Mouse (Mus musculus) embryo, embryonic 11 days (tissue): ENCODE results near the gene Gm572.

Experiments used
- DNase-seq: peaks from one replicate; pipeline ENCODE4 v3.0.0-alpha.2; 2015

Gene Gm572

DNA sequence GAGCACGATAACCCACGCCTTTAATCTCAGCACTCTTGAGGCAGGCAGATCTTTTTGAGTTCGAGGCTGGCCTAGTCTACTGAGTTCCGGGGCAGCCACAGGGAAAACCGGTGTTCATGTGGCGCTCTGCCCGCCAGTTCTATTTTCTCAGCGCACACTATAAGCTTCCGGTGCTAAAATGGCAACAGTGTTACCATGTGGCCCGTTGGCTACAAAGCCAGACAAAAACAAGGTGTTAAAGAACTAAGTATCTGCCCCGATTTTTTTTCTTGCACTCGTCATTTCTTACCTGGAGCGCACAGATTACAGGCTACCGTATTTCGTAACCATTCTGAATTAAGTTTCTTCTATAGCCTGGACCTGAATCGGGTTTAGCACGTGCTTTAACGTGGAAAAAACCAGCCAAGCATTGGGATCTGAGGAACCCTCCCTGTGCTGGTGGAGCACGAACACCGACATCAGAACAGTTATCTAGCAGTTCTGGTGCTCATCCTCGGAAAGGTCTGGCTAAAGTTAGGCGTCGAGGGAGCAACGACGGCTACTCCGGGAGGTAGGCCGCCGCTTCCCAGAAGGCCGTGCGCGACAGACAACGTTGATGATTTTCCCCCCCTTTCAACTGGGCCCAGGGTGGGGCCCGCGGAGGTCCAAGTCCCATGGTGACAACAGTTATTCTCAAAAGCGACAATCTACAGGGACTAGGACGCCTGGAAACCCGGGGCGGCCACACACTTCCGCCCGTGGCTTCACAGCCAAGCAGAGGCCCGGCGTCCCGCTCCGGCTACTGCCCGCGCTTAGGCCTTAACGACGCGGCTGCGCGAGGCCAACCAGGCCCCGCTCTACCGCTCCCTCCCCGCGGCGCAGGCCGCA, 17.1 kb upstream of the Gm572 start:
- peak; percentile 76 for DNase-seq

DNA sequence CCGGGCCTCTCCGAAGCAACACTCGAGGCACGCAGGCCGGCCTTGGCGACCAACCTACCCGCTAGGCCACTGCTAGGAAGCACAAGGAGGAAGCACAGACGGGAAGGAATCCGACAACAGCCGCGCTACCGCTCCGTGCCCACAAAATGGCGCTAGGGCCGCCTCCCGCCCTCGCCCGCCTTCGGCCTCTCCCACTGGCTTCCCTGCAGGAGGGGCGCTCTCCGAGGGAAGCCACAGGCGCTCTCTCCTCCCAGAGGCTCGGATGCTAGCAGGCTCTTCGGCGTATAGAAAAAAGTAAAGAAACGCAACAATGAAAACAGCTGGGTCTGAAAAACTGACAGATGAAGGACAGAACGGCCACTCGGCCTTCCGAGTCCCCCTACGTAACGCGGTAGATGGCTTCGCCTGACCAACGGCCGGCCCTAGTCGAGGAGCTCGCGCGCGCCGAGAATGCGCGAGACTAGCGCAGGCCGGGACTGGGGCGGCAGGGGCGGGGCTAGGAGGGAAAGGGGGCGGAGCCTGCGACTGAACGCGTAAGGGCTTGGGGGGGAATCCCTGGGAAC, 16.4 kb upstream of the Gm572 start, which contains the start of gene Tardbp:
Gene Tardbp, minus strand, starts transcription at position 397 of the 563 bp plus-strand sequence.
- peak; percentile 99 for DNase-seq

DNA sequence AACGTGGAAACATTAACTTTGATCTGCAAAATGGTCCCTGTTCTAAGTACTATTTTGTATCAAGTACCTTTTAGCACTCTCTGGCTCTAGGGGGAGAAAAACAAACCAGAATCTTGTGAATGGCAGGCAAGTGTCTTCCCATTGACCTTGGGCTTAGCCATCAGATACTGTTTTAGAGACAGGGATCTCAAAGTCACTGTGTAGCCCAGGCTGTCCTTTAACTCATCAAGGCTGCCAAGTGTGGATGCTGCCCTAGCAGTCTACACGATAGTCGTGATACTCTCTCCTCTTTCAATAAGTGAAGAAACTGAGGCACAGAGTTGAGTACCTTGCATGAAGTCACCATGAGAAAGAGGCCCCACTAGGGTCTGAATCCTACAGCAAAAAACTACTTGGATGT, 15.9 kb upstream of the Gm572 start:
- DNase-seq = no peak

DNA sequence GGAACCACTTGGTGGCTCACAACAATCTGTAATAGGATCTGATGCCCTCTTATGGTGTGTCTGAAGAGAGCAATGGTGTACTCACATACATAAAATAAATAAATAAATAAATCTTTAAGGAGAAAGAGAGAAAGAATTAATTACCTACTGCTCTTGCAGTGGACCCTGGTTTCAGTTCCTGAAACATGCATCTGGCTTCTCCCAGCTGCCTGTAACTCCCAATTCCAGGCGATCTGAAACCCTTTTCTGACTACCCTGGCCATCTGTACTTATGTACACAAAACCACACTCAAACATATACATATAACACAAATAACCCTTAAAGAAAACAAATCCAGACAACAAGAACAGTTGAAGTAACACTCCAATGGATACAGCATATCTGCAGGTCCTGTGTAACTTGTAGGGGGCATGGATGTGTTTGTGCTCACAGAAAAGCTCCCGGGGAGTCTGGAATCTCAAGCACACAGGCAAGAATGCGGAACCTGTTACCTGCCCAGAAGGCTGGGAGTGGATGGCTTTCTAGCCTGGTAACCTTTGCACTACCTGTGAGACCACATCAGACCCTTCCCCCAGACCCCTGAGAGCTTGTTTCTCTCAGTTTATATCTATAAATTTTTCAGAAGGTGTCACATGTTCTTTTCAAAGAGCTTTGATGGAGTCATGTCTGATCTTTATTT, 11.0 kb upstream of the Gm572 start:
- DNase-seq = no peak

DNA sequence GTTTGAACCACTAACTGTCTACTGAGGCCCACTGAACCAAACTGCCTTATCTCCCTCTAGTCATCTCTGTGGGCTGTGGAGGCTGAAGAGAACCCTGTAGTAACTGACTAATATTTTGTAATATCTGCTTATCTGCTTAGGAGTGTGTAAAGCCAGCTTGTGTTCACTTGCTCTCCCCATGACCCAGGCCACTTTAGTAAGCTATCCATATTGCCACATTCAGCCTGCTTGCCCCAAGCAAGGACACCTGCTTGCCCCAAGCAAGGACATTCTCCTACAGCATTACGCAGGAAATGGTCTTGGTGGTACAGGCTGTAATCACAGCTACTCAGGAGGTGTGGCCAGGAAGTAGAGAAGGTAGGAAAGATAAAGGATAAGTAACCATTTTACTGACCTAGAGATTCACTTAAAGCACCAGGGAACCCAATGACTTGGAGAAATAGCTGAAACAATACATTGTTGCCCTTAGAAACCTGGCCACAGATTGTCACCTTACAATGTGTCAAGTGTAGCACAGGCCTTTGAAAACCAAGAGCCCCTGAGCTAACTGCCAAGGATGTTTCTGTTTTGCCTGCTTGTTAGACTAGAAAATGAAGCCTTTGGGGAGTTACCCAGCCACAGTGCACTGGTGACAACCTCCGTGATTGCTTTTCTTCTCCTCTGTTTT, 9.6 kb upstream of the Gm572 start:
- no peak for DNase-seq

DNA sequence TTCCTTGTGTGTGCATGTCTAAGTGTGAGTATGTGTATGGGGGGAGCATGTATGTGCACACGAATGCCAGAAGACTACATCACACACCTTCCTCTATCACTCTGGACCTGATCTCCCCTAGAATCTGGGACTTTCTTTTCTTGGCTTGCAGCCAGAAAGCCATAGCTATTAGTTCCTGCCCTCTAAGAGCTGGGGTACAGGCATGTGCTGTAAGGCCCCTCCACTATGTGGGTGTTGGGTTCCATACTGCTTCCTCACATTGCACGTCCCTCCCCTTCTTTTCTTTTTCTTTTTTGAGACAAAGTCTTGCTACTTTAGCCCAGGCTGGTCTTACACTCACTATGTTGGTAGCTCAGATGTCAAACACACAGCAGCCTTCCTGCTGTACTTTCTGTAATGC, 7.8 kb upstream of the Gm572 start:
- no peak for DNase-seq

DNA sequence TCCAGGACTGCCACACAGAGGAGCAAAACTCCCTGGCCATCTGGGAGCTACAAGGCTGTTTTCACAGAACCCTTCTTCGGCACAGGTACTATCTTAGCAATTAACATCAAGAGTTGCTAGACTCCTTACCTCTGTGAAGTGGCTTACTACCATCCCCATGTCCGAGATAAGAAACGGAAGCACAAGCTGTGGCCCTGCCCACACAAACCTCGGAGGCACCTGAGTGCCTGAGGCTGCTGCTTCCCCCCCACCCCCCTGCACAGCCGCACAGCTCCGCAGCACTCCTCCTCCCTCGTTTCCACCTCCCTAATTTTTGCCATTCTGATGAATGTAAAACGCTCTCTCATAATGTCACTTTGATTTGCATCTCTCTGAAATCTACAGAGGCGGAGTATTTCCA, 4.8 kb upstream of the Gm572 start:
- no peak for DNase-seq

DNA sequence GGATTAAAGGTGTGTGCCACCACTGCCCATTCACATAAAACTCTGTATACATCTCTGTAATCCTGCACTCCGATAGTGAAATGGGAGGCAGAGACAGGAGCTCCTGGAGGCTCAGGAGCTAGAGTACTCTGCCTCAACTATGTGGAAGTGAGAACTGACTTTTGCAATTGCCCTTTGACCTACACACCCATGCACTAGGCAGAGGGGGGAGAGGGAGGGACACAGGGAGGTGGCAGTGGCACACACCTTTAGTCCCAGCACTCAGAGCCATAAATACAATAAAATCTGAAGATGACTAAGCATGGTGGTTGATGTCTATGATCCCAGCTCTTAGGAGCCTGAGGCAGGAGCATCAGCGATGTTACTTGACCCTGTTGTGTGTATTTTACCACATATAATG, 3.7 kb upstream of the Gm572 start:
- no peak for DNase-seq

DNA sequence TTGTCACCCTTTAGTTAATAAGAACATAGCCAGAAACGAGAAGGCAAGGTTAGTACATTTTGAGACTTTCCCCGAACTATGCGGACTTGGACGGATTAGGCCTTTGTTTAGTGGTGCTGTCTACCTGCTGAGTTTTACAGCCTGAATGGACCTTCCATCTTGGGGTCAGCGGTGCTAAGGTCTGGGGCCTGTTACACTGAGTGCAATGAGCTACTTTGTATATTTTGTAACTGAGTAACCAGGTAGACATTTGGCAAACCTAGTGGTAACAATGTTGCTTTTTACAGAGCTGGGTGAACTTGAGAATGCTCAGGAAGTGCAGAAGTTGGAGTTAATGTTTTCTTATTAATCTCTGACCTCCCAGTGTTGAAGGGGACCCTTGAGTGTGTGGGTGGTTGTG, 2.0 kb upstream of the Gm572 start:
- no peak for DNase-seq

DNA sequence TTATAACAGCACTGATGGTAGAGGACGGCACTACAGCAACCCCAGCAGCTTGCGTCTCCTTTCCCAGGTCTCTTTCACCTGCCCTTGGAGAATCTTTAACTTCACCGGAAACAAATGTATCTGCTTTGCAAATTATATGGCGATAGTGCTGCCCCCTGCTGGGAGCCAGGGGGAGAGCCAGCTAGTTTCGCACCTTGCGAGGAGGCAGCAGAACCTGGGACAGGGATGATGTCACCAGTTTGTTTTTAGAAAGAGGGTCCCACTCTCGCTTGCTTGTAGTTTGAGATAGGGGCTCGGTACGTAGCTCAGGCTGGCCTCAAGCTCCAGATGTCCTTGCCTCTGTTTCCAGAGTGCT, 1.0 kb downstream of the Gm572 start:
- DNase-seq = peak; percentile 74

DNA sequence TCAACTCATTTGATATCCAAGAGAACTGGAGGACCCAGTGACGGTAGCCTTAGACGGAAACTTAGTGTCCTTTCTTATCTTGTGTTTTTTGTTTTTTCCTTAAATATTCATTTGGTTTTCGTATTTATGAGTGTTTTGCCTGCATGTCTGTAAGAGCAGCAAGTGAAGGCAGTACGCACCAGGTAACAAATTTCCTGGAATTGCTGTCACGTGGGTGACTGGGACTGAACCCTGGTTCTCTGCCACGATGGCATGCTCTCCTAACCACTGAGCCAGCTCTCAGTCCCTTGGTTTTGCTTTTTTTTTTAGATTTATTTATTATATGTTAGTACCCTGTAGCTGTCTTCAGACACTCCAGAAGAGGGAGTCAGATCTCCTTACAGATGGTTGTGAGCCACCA, 1.8 kb downstream of the Gm572 start:
- no peak for DNase-seq

DNA sequence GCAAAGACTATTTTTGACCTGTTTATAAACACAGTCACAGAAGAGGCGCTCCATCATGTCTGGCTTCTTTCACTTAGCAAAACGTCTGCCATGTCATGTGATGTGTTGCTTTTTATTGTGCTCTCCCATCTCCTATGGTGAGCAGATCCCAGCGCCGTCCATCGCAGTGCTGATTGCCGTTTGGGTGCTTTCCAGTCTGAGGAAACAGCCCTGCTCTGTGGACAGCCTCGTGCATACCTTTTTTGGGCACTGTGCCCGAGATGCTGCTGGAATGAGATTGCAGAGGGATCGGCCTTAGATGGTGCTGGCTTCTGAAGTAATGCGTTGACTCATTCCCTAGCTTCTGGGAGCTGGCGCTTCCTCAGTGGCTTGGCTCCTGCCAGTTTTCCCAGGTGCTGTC, 3.5 kb downstream of the Gm572 start:
- no peak for DNase-seq

DNA sequence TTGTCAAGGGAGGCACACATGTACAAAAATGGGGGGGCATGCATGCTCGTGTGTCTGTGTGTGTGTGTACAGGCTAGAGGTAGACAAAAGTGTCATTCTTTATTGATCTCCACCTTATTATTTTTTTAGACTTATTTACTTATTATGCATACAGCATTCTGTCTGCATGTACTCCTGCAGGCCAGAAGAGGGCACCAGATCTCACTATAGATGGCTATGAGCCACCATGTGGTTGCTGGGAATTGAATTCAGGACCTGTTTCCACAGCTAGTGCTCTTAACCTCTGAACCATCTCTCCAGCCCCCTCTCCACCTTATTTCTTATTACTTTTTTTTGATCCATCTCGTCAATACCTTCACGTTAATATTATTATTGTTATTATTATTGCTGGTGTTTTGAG, 6.2 kb downstream of the Gm572 start:
- no peak for DNase-seq

DNA sequence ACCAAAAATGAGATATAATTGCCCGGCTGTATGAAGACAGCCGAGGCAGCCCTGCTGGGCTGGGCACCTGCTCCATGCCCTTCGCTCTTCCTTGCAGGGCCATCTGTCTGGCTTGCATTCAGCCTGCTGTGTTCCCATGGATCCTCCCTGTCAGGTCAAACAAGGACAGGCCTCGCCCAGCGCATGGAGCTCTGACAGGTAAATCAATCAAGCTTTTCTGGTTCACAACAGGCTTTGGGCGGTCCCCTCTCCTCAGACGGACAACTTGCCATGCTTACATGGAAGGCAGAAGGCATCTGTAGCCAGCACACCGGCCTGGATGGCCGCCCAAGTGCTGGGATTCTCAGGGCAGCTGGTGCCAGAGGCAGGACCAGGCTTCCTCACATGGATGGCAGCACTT, 7.9 kb downstream of the Gm572 start:
- peak; percentile 45 for DNase-seq

DNA sequence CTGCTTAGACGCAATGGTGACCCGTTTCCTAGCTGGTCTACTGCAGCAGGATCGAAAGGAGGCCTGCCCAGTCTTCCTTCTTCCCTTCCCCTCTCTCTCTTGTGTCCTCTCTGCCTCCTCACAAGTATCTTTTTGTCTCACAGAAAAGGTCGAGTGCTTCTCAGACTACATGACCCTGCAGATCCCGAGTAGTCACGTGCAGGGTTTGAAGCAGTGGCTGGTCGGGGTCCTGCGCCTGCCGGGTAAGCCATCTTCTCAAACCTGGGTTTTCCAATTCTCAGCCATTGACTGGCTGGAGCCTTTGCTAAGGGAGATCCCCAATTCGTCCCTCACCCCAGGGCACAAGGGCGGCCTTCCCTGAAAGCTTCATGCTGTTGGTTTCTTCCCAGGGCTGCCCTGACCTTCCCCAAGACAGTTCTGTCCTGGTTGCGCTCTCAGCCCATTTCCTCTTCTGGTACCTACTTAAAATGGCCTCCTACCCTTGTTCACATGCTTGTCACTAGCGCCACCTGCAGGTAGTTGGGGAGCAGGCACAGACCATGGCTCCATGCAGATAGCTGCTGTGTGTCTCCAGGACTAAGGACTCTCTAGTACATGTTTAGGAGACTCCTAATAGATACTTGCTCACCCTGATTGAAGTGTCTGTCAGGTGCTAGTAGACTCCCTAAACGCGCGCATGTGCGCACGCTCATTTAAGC, 11.7 kb downstream of the Gm572 start:
- DNase-seq = no peak

DNA sequence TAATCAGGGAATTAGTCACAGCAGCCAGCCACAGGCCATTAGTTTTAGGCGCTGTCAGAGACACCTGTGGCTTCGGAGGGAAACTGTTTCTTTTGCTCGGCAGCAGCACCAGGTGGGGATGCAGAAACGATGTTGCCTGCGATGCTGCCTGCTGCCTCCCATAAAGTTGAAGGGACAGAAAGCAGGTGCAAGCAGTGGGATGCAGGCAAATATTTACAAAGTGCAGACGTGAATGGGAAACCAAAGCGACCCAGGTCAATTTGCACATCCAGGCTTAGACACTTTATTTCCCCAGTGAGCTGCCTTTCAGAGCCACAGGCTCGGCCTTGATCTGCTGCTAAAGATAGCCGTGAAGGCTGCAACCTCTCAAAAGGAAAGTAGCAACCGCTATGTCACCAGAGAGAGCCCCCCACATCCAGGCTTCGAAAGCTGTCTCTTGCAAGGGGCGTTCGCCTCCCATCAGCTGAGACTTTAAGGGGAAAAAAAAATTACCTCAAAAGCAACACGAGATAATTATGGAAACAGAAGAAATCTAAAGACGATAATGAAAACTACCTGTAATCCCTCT, 13.7 kb downstream of the Gm572 start:
- no peak for DNase-seq

DNA sequence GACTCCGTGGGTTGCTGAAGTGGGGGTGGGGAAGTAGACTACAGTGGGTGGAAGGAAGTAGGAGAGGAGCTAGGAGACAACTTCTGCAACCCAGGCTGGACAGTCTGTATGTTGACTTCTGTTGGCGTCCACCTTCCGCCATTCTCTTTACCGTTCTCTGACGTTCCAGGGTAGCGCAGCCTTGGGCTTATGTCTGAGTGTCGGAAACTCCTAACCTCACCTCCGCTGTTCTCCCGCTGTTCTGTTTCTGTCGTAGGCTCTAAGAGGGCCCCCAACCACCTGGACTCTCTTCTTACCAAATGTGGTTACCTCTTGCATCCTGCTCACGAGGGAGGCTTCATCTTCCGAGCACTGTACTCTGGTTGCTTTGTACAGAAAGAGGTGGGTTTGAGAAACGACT, 14.7 kb downstream of the Gm572 start:
- no peak for DNase-seq

DNA sequence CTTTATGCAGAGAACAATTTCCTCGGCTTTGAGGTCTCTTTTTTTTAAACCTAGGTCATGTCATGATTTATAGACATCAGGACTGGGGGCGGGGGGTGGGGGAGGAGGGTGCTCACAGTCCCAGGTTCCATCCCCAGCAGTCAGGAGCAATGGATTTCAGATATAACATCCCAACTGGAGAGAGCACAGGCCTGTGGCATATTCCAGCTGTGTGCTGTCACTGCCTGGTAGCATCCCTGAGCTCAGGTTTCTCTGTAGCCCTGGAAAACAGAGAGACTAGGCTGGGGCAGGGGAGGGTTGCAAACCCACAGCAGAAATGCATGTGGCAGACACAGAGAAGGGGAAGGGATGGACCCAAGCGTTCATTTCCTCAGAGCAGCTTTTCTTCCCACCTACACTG, 17.1 kb downstream of the Gm572 start:
- DNase-seq = no peak

DNA sequence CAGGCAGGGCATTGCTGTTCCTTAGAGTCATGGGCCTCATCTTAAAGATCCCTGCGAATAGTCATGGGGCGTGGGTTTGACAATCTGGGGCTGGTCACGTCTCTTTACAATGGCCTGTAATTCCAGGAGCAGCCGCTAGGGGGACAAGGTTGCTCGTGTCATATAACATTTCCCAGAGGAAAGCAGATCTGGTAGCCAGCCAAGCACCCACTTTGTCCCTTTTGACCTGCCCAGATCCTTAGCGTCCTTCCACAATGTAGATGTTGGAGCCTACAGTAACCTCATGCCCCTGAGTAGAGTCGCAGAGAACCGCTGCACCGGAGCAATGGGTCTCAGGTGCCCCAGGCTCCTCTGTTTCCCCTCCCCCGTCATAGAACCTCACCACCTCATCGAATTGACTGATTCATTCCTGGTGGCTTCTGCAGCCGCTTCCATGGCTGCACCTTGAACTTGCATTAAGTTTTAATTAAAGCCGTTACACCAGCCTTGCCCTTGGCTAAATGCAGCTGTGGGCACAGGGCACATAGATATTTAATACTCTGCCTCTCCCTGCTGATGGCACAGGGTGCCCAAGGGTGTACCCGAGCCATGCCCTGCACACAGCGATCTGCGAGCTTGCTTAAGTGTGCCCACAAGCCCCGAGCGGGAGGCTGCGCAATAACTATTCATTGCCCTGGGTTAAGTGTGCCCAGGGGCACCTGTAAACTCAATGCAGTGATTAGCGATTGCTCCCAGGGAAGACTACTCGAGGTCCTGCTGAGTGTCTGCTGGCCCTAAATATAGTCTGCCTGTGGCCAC, 19.2 kb downstream of the Gm572 start:
- DNase-seq = peak; percentile 83

DNA sequence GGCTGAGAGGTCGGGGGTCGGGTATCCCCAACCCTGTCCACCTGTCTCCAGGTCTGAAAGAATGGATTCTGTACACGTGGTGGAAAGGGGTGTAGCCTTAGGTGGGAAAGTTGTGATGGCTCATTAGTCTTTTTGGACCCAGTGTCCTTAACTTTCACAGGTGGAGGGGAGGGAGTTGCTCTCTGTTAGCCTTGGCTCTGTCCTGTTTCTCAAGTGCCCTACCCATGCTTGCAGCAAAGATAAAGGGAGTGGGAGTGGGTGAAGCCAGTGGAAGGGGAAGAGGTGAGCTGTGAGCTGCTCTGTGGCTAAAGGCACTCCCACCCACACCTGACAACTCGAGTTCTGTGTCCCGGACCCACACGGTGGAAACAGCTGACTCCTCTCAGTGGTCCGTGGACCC, 20.2 kb downstream of the Gm572 start:
- no peak for DNase-seq

DNA sequence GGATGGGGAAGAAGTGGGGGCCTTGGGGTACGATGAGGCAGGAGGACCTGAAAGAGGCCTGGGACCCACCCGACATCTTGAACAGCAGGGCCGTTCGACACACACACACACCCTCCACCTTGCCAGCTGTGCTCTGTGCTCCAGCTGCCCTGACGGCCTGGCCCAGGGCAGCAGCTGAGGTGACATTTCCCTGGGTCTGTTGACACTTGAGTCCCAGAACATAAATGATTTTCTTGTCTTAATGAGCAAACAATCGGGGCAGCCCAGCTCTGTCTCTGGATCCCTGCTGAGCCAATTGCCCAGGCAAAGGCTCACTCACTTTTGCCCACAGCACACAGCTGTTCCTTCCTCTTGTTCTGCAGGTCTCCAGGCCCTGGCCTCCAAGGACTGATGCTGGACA, 20.9 kb downstream of the Gm572 start:
- no peak for DNase-seq
